Mouse (Mus musculus) adrenal gland, postnatal 14 days (tissue): ENCODE results near the gene Slc6a3. TPM values are rescaled to one million over a fixed set of nuclear protein-coding genes. Genes with fewer than 3 reads are reported as not detected.
A peak's percentile ranks its signal among the peaks of the same experiment; 100 is the strongest.

Experiments
- DNase-seq: peaks from one replicate; pipeline ENCODE4 v3.0.0; 2021; ENCODE audit warnings: mixed read lengths
- total RNA-seq: library from RNA; stranded (reverse); gene quantifications from 2 replicates; pipeline ENCODE4 v1.2.3, GENCODE M21; 2021

Slc6a3 gene
- total RNA-seq, 1 experiment from 2014 or later = 0.11 TPM

DNA sequence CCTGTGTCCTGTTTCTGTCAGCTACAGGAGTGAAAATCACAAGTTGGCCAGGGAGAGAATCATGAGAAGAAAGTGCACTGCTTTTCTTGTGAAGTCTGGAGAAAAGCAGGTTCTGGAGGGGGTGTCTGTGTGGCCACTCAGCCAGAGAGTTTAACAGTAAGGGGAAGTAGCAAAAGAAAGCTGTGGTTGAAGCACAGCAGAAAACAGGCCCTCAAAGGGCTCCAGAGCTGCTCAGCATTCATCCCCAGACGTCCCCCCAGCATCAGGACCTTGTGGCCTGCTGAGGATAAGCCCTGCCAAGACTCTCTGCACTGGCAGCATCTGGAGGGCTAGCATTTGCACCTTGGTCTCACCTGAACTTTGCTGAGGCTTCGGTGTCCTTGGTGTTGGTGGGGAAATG lies 56.0 kb downstream of the Slc6a3 start:
- DNase-seq = no peak

DNA sequence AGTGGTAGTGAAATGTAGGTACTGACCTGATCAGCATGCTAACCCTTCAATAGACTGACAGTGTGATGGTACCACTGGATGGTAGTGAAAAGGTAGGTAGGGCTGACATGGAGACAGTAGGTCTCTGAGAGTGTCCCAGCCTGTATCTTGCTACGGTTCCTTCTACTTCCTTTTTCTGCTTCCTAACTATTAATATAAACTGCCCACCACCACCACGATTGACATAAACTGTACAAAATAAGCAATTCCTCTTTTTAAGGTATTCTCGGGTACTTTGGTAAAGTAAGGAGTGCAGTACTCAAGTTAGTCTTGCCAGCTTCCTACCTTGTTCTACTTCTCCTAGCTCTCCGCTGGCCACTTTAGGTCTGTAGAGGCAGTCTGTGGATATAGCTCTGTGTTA lies 59.7 kb downstream of the Slc6a3 start:
- no peak for DNase-seq

GRCm38 (mm10) chr13:73600217-73600616 lies 63.7 kb downstream of the Slc6a3 start:
- DNase-seq = no peak

GRCm38 (mm10) chr13:73603046-73603445 lies 66.5 kb downstream of the Slc6a3 start:
- DNase-seq = no peak

DNA sequence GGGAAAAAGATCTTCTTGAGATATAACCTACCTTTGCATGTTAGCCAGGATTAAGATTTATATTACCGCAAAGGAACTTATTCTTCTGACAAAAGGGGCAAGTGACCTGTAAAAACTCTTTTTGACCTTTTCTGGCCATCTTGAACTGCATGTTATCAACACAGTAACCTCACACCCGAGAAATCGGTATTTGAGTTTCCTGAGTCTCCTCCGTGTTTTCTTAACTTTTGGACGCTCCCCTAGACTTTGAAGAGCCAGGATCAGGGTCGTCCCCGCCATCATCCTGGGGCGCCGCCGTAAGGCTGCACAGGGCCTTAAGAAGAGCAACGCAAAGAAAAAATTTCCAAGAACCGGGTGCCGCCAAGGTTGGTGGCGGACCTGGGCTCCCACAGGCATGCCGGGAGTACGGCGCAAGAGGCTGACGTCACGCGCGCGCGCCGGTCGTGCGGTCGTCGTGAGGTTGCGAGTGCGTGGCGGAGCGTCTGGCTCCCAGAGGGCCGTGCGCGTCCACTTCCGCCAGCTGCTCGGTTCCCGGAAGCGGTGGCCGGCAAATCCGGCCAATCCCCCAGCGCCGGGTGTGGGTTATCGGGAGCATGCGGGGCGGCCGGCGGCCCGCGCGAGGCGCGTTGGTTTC lies 67.1 kb downstream of the Slc6a3 start, which contains the start of gene Clptm1l:
Gene Clptm1l, plus strand, starts transcription at position 485 of the 634 bp plus-strand sequence.
- peak; percentile 99 for DNase-seq

DNA sequence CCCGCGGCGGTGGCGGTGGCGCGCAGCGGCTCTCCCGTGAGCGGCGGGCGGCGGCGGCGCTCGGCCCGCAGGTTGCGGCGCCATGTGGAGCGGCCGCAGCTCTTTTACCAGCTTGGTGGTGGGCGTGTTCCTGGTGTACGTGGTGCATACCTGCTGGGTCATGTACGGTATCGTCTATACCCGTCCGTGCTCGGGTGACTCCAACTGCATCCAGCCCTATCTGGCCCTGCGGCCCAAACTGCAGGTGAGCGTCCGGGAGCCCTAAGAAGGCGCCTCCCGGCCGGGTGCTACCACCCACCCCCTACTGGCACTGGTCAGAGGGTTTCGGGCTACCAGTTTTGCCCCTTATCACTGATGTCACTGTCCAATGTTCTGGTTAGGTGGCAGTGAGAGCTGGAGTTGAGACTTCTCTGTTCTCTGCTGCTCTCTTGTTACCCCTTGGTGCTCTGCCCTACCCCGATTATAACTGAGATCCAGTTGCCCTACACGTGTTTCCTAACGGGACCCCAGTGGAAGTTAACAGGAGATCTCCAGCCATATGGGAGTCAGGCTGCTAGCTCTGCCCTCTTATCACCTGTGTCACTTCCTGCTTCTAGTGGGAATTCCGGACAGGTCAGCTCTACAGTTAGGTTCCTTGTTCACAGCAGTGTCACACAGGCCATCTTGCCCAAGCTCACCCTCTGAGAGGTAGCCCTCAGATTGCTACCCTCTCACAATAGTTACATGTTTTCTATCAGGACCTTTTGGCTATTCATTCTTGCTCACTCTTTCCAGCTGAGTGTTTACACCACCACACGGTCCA lies 67.8 kb downstream of the Slc6a3 start:
- peak; percentile 49 for DNase-seq

DNA sequence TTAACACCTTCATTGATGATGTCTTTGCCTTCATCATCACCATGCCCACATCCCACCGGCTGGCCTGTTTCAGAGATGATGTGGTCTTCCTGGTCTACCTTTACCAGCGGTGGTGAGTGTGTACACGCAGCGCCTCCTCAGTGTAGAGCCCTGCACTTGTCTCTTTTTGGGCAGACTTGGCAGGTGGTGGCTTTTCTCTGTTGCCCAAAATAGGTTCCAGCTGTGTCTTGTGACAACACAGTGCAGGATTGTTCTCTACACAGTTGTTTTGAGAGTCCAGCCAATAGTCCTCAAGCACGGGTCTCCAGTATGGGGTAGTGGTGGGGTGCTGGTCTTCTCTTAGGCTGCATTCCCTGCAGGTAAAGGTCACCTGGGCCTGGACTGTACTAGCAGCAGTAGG lies 81.9 kb downstream of the Slc6a3 start:
- no peak for DNase-seq

- no peak for DNase-seq
Observed at GRCm38 (mm10) chr13:73620637-73621036, 84.1 kb downstream of the Slc6a3 start.

DNA sequence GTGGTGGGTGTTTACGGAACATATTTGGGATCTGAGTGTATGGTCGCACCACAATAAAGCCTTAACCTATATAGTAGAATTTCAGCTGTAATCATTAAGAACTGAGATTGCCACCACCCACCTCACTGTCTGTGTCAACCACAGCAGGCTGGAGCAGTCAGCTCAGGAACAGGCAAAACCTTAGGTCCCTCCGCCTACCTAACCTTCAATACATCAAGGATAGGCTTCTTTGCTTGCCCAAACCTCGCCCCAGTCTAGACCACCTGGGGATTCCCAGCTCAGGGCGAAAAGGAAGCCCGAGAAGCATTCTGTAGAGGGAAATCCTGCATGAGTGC lies 89.8 kb downstream of the Slc6a3 start:
- DNase-seq = no peak

DNA sequence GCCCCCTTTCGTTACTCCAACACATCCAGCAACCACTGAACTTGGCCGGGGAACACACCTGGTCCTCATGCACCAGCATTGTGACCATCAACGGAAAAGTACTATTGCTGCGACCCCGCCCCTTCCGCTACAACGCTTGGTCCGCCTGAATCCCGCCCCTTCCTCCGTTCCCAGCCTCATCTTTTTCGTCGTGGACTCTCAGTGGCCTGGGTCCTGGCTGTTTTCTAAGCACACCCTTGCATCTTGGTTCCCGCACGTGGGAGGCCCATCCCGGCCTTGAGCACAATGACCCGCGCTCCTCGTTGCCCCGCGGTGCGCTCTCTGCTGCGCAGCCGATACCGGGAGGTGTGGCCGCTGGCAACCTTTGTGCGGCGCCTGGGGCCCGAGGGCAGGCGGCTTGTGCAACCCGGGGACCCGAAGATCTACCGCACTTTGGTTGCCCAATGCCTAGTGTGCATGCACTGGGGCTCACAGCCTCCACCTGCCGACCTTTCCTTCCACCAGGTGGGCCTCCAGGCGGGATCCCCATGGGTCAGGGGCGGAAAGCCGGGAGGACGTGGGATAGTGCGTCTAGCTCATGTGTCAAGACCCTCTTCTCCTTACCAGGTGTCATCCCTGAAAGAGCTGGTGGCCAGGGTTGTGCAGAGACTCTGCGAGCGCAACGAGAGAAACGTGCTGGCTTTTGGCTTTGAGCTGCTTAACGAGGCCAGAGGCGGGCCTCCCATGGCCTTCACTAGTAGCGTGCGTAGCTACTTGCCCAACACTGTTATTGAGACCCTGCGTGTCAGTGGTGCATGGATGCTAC lies 90.4 kb downstream of the Slc6a3 start, which contains the start of gene Tert:
Gene Tert, plus strand, starts transcription at position 167 of the 805 bp plus-strand sequence.
- DNase-seq = peak; percentile 83

Other genes starting within 250 kb of the Slc6a3 start
- gene Mrpl36, start 208.2 kb upstream of the Slc6a3 start, total RNA-seq = 63.2 and 65.9 TPM in 2 replicates
- 425 and 429 TPM in 2 replicates for gene Ndufs6, start 208.2 kb upstream of the Slc6a3 start, total RNA-seq
- gene Lpcat1, start 69.5 kb upstream of the Slc6a3 start, total RNA-seq = 17.3 and 18.9 TPM in 2 replicates
- gene Clptm1l, start 67.3 kb downstream of the Slc6a3 start, total RNA-seq = 106 and 122 TPM in 2 replicates
- gene Tert, start 90.2 kb downstream of the Slc6a3 start, total RNA-seq = 5.7 and 6.5 TPM in 2 replicates
- gene Slc6a18, start 141.3 kb downstream of the Slc6a3 start, total RNA-seq = not detected in 2 replicates
- 0.37 and 0.98 TPM in 2 replicates for gene Slc6a19, start 168.1 kb downstream of the Slc6a3 start, total RNA-seq
- gene Slc12a7, start 196.3 kb downstream of the Slc6a3 start, total RNA-seq = 32.3 and 34.2 TPM in 2 replicates